Mouse (Mus musculus): ENCODE results near the gene Ccin. TPM values are rescaled to one million over a fixed set of nuclear protein-coding genes. Genes with fewer than 3 reads are reported as not detected.

Ccin gene
- polyA plus RNA-seq, 1 experiment from 2014 or later: not detected

- no peak for ATAC-seq (replicated peaks; ENCODE audit: low FRiP score, low read depth)
- Histone ChIP-seq H3K4me1 (replicated peaks; ENCODE audit: insufficient read depth, low read length) (no peaks in the 10 kb centered on the region), H3K36me3 (ENCODE audit: insufficient read depth, low read length) (peaks cover 69% of the 10 kb centered on the region), H3K9me3 (replicated peaks; ENCODE audit: low read length) (no peaks in the 10 kb centered on the region), H3K4me3 (replicated peaks; ENCODE audit: low read depth, low read length) (no peak overlapping the region), H3K27me3 (ENCODE audit: insufficient read depth, low read length) (no peaks in the 10 kb centered on the region), H3K27ac (no peak overlapping the region), H3K9ac (ENCODE audit: low read depth, low read length) (no peak overlapping the region), H3K4me2 (ENCODE audit: low read length) (no peak overlapping the region)
- no peak for DNase-seq (ENCODE audit: low spot score)
- no peak for TF ChIP-seq CTCF (IDR thresholded peaks at IDR 0.05; ENCODE audit: low read depth)
- WGBS: 85% methylated on average over 4 of the region's 4 CpGs
These were observed 39.0 kb downstream of the Ccin start for GRCm38 (mm10) chr4:44022323-44022722.

GRCm38 (mm10) chr4:44022766-44023165 lies 39.5 kb downstream of the Ccin start:
- H3K9ac ChIP-seq (ENCODE audit: low read depth, low read length): no peak overlapping the region
- H3K36me3 ChIP-seq (ENCODE audit: insufficient read depth, low read length): peaks cover 74% of the 10 kb centered on the region
- no peak overlapping the region for H3K4me3 ChIP-seq (replicated peaks; ENCODE audit: low read depth, low read length)
- H3K4me1 ChIP-seq (replicated peaks; ENCODE audit: insufficient read depth, low read length): no peaks in the 10 kb centered on the region
- no peak for TF ChIP-seq CTCF (IDR thresholded peaks at IDR 0.05; ENCODE audit: low read depth)
- H3K4me2 ChIP-seq (ENCODE audit: low read length): no peak overlapping the region
- no peak for DNase-seq (ENCODE audit: low spot score)
- no peak overlapping the region for H3K27ac ChIP-seq
- 90% methylated on average over 11 of the region's 11 CpGs for WGBS
- no peak for ATAC-seq (replicated peaks; ENCODE audit: low FRiP score, low read depth)
- no peaks in the 10 kb centered on the region for H3K9me3 ChIP-seq (replicated peaks; ENCODE audit: low read length)
- H3K27me3 ChIP-seq (ENCODE audit: insufficient read depth, low read length): no peaks in the 10 kb centered on the region

GRCm38 (mm10) chr4:44023681-44024080 lies 40.4 kb downstream of the Ccin start:
- H3K4me3 ChIP-seq (replicated peaks; ENCODE audit: low read depth, low read length): no peak overlapping the region
- H3K36me3 ChIP-seq (ENCODE audit: insufficient read depth, low read length): peaks cover 73% of the 10 kb centered on the region
- no peaks in the 10 kb centered on the region for H3K4me1 ChIP-seq (replicated peaks; ENCODE audit: insufficient read depth, low read length)
- ATAC-seq (replicated peaks; ENCODE audit: low FRiP score, low read depth) (no peak), DNase-seq (ENCODE audit: low spot score) (no peak)
- no peak for TF ChIP-seq CTCF (IDR thresholded peaks at IDR 0.05; ENCODE audit: low read depth)
- H3K27ac ChIP-seq: no peak overlapping the region
- WGBS: 89% methylated on average over 9 of the region's 9 CpGs
- H3K9ac ChIP-seq (ENCODE audit: low read depth, low read length): no peak overlapping the region
- no peaks in the 10 kb centered on the region for H3K27me3 ChIP-seq (ENCODE audit: insufficient read depth, low read length)
- no peaks in the 10 kb centered on the region for H3K9me3 ChIP-seq (replicated peaks; ENCODE audit: low read length)
- H3K4me2 ChIP-seq (ENCODE audit: low read length): no peak overlapping the region

GRCm38 (mm10) chr4:44024241-44024640 lies 41.0 kb downstream of the Ccin start:
- Histone ChIP-seq H3K4me2 (ENCODE audit: low read length) (no peak overlapping the region), H3K4me3 (replicated peaks; ENCODE audit: low read depth, low read length) (no peak overlapping the region), H3K27ac (no peak overlapping the region), H3K9ac (ENCODE audit: low read depth, low read length) (no peak overlapping the region), H3K27me3 (ENCODE audit: insufficient read depth, low read length) (no peaks in the 10 kb centered on the region), H3K9me3 (replicated peaks; ENCODE audit: low read length) (no peaks in the 10 kb centered on the region), H3K4me1 (replicated peaks; ENCODE audit: insufficient read depth, low read length) (no peaks in the 10 kb centered on the region), H3K36me3 (ENCODE audit: insufficient read depth, low read length) (peaks cover 74% of the 10 kb centered on the region)
- 96% methylated on average over 6 of the region's 6 CpGs for WGBS
- TF ChIP-seq CTCF (IDR thresholded peaks at IDR 0.05; ENCODE audit: low read depth): no peak
- DNase-seq (ENCODE audit: low spot score) (no peak), ATAC-seq (replicated peaks; ENCODE audit: low FRiP score, low read depth) (no peak)

- ATAC-seq (replicated peaks; ENCODE audit: low FRiP score, low read depth) (no peak), DNase-seq (ENCODE audit: low spot score) (no peak)
- H3K9ac ChIP-seq (ENCODE audit: low read depth, low read length): no peak overlapping the region
- peaks cover 77% of the 10 kb centered on the region for H3K36me3 ChIP-seq (ENCODE audit: insufficient read depth, low read length)
- no peak overlapping the region for H3K4me3 ChIP-seq (replicated peaks; ENCODE audit: low read depth, low read length)
- no peaks in the 10 kb centered on the region for H3K27me3 ChIP-seq (ENCODE audit: insufficient read depth, low read length)
- no peak for TF ChIP-seq CTCF (IDR thresholded peaks at IDR 0.05; ENCODE audit: low read depth)
- H3K4me1 ChIP-seq (replicated peaks; ENCODE audit: insufficient read depth, low read length): no peaks in the 10 kb centered on the region
- no peak overlapping the region for H3K27ac ChIP-seq
- WGBS: 76% methylated on average over 6 of the region's 6 CpGs
- H3K4me2 ChIP-seq (ENCODE audit: low read length): no peak overlapping the region
- no peaks in the 10 kb centered on the region for H3K9me3 ChIP-seq (replicated peaks; ENCODE audit: low read length)
These were observed 42.3 kb downstream of the Ccin start for GRCm38 (mm10) chr4:44025570-44025969.

- Histone ChIP-seq H3K27ac (no peak overlapping the region), H3K4me1 (replicated peaks; ENCODE audit: insufficient read depth, low read length) (no peaks in the 10 kb centered on the region), H3K27me3 (ENCODE audit: insufficient read depth, low read length) (no peaks in the 10 kb centered on the region), H3K36me3 (ENCODE audit: insufficient read depth, low read length) (peaks cover 72% of the 10 kb centered on the region), H3K9ac (ENCODE audit: low read depth, low read length) (no peak overlapping the region), H3K9me3 (replicated peaks; ENCODE audit: low read length) (no peaks in the 10 kb centered on the region), H3K4me3 (replicated peaks; ENCODE audit: low read depth, low read length) (no peak overlapping the region), H3K4me2 (ENCODE audit: low read length) (no peak overlapping the region)
- no peak for TF ChIP-seq CTCF (IDR thresholded peaks at IDR 0.05; ENCODE audit: low read depth)
- ATAC-seq (replicated peaks; ENCODE audit: low FRiP score, low read depth): no peak
- no peak for DNase-seq (ENCODE audit: low spot score)
- 74% methylated on average over 16 of the region's 16 CpGs for WGBS
These were observed 45.2 kb downstream of the Ccin start for GRCm38 (mm10) chr4:44028303-44029135.

All from kidney, postnatal 0 days (tissue).